Mouse (Mus musculus) spleen, adult 12 weeks (tissue): ENCODE data around the gene Myrip.
"Not testable (repeated sequence)": the region's sequence is repeated elsewhere in the genome, so short reads cannot be mapped to it uniquely, and the experiment has no call there.

Experiments used
- DNase-seq: peaks from one replicate; pipeline ENCODE4 v3.0.0; 2022; ENCODE audit warnings: low spot score

Myrip gene

DNA sequence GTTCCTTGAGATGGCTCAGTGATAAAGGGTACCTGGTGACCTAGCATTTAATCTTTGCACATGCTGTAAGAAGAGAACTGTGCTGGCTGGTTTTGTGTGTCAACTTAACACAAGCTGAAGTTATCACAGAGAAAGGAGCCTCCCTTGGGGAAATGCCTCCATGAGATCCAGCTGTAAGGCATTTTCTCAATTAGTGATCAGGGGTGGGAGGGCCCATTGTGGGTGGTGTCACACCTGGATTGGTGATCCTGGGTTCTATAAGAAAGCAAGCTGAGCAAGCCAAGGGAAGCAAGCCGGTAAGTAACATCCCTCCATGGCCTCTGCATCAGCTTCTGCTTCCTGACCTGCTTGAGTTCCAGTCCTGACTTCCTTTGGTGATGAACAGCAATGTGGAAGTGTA, at the start of gene Myrip:
Gene Myrip (plus strand): TSS at position 301 of the 400 bp plus-strand sequence.
- DNase-seq = not testable (repeated sequence)

- DNase-seq = no peak
Observed at GRCm38 (mm10) chr9:120259805-120260204, 41.5 kb upstream of the Myrip start.

GRCm38 (mm10) chr9:120263994-120264393, 37.3 kb upstream of the Myrip start:
- DNase-seq = no peak

DNA sequence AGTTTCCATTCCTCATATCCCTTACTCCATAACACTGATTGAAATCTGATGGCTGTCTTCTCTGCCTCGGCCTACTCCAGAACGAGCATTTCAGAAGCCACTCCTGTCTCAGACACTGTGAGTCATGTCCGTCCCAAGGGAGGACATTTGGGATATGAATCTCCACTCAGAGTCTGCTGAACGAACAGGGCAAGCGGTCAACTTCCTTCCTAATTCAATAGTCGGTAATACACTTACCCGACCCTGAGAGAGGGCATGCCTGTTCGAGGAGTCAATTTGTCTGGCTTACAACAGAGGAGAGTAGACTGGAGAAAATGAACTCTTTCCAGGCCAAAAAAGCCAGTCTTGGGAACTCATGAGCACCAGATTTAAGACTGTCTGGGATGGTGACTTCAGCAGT, 28.2 kb upstream of the Myrip start:
- no peak for DNase-seq

GRCm38 (mm10) chr9:120275226-120275625, 26.1 kb upstream of the Myrip start:
- DNase-seq = no peak

DNA sequence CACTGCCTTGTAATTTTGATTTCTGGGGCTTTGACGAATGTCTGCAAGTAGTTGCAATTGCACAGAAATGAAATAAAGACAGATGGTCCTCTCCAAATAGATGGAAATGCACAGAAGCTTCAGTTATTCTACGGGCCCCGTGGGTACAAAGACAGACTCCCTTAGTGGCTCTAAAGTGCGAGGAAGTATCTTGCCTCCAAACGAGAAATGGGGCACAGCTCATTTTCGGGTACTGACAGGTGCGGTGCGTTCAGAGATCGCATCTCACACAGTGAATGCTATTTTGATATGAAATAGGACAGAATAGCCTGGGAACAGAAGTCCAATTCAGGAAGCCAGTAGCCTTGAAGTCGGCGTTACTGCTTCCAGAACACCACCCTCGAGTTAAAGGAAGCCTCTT, 20.2 kb upstream of the Myrip start:
- DNase-seq = no peak

GRCm38 (mm10) chr9:120282461-120283047, 18.8 kb upstream of the Myrip start:
- no peak for DNase-seq

- DNase-seq = no peak
Observed at GRCm38 (mm10) chr9:120283556-120283955, 17.8 kb upstream of the Myrip start.

- DNase-seq = no peak
Observed at GRCm38 (mm10) chr9:120288011-120288410, 13.3 kb upstream of the Myrip start.

GRCm38 (mm10) chr9:120290375-120290774, 10.9 kb upstream of the Myrip start:
- no peak for DNase-seq

- DNase-seq = no peak
Observed at GRCm38 (mm10) chr9:120292488-120292887, 8.8 kb upstream of the Myrip start.

GRCm38 (mm10) chr9:120295527-120295926, 5.8 kb upstream of the Myrip start:
- no peak for DNase-seq

GRCm38 (mm10) chr9:120296938-120297337, 4.4 kb upstream of the Myrip start:
- DNase-seq = no peak

DNA sequence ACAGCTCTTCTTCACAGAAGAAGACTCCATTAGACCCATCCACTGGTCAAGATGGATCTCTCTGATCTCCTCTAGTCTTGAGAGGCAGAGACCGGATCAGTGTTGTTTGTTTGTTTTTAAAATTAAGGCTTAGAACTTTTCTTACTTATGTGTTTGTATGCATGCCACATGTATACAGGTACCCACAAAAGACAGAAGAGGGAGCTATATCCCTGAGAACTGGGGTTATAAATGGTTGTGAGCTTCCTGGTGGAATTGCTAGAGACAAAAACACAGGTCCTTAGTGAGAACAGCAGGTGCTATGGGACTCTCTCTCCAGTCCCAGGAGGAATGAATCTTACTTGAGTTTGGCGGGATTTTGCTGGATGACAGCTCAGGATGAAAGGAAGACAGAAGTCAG, 1.9 kb upstream of the Myrip start:
- DNase-seq = no peak

- DNase-seq = no peak
Observed at GRCm38 (mm10) chr9:120302980-120303452, 1.7 kb downstream of the Myrip start.

GRCm38 (mm10) chr9:120303453-120304299, 2.4 kb downstream of the Myrip start:
- no peak for DNase-seq

DNA sequence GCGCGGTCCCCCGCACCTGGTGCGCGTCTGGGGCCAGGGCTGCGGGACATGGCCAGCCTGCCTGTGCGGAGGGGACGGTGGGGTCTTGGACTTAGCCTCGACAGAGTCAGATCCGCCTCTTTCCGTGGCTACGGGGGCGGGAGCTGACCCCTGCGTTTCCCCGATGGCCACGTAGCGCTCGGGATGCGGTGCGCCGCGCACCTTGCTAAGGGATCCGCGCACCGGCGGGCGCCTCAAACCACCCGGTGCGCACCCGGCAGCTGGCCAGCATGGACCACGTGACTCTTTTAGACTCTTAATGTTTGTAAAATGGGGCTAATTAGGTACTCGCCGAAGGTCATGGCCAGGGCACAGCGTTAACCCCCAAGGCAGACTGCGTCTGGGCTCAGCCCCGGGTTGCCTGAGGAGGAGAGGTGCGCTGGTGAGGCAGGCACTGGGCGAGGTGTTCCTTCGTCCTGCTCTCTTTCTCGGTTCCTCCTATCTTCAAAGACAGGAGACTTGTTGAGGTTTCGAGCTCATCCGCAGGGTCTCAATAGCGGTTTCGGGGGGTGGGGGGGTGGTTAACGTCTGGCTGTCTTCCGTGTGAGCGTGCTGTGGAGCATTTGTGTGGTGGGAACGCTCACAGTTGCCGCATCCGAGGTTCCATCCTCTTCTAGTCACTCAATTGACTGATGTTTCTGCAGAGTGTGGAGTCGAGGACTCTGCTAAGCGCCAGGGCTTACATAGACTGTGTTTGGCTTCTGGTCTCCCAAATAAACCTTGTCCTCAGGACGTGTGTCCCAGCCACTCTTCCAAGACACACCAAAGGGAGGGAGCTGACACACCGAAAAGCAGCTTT, 3.2 kb downstream of the Myrip start:
- DNase-seq = no peak

- no peak for DNase-seq
Observed at GRCm38 (mm10) chr9:120315171-120315570, 13.9 kb downstream of the Myrip start.

DNA sequence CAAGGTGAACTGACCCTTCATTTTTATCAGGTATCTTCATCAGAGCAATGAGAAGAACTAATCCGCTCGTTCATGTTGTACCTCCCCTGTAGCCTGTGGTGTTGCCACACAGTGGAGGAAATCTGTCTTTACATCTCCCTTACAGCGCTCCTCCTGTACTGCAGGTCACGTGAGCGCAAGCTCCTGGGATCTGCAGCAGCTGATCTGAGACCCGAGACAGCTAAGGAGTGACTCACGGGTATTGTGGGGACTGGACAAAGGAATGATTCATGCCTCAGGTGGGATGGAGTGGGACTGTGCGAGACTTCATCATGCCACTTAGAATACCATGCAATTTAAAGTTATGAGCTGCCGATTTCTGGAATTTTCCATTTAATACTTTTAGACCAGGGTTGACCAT, 17.8 kb downstream of the Myrip start:
- DNase-seq = no peak

DNA sequence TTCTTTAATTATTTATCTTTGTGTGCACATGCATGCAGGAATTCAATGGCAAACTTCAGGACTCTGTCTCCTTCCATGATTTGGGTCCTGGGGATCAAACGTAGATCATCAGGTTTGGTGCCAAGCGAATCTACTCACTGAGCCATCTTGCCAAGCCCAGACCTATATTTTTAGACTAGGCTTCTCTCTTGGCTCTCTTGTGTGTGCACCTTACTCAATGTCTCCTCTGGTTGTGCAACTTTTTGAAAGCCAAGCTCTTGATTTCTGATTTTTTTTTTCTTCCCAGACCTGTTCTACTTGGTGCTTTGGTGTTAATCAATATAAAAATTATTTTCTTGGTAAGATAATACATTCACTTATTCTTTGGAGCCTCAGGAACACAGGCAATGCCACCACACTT, 19.3 kb downstream of the Myrip start:
- no peak for DNase-seq

- no peak for DNase-seq
Observed at GRCm38 (mm10) chr9:120322702-120323426, 21.6 kb downstream of the Myrip start.

GRCm38 (mm10) chr9:120331048-120331447, 29.7 kb downstream of the Myrip start:
- not testable (repeated sequence) for DNase-seq
